23 mouse cellular contexts compared by ENCODE assay signal in genomic region chr7:132223452-132224141, GRCm38 (mm10).
DNase-seq lines count a peak whose midpoint lies in the region; ATAC-seq and TF ChIP-seq lines count a peak whose summit lies in the region.
"Had no signal": no experiment of that assay in that cellular context is flagged by ENCODE, and none has a peak within 500 bp of the region (broad histone marks: within the 10 kb centered on the region; RNA-seq: fewer than 3 reads in every experiment).

No protein-coding gene starts in this region.

- TF ChIP-seq CTCF in kidney, postnatal 0 days (IDR thresholded peaks at IDR 0.05; ENCODE audit: low read depth), result no peak
- TF ChIP-seq CTCF in forebrain, postnatal 0 days (IDR thresholded peaks at IDR 0.05; ENCODE audit: low read depth), result no peak

- peaks cover 9% of the 10 kb centered on the region for H3K4me1 ChIP-seq in forebrain, embryonic 12.5 days
- H3K4me1 ChIP-seq in forebrain, embryonic 10.5 days, result peaks cover 8% of the 10 kb centered on the region
- no peaks in the 10 kb centered on the region for H3K4me1 ChIP-seq in kidney, postnatal 0 days (replicated peaks; ENCODE audit: insufficient read depth, low read length)
- no peaks in the 10 kb centered on the region for H3K4me1 ChIP-seq in midbrain, embryonic 14.5 days (ENCODE audit: control insufficient read depth, insufficient read depth, low read length)
- peaks cover 2% of the 10 kb centered on the region; the same call in 1 of the 2 replicates for H3K4me1 ChIP-seq in midbrain, embryonic 16.5 days (ENCODE audit: control insufficient read depth, insufficient read depth, low read length)
- no peaks in the 10 kb centered on the region for H3K4me1 ChIP-seq in forebrain, postnatal 0 days (ENCODE audit: insufficient read depth)
- H3K4me1 ChIP-seq: liver, embryonic 12.5 days had no signal

- no peak overlapping the region for H3K4me2 ChIP-seq in forebrain, embryonic 12.5 days
- no peak overlapping the region for H3K4me2 ChIP-seq in kidney, postnatal 0 days (ENCODE audit: low read length)
- no peak overlapping the region for H3K4me2 ChIP-seq in midbrain, embryonic 14.5 days (ENCODE audit: low read length)
- no peak overlapping the region for H3K4me2 ChIP-seq in midbrain, embryonic 16.5 days (ENCODE audit: low read length)
- H3K4me2 ChIP-seq in forebrain, postnatal 0 days (ENCODE audit: low read depth), result no peak overlapping the region
- H3K4me2 ChIP-seq: embryonic facial prominence, embryonic 13.5 days; heart, embryonic 11.5 days; liver, embryonic 12.5 days; midbrain, embryonic 12.5 days; neural tube, embryonic 13.5 days had no signal

- no peaks in the 10 kb centered on the region for H3K36me3 ChIP-seq in forebrain, embryonic 12.5 days (replicated peaks)
- H3K36me3 ChIP-seq in forebrain, embryonic 10.5 days (replicated peaks), result no peaks in the 10 kb centered on the region
- H3K36me3 ChIP-seq in kidney, postnatal 0 days (ENCODE audit: insufficient read depth, low read length), result no peaks in the 10 kb centered on the region
- no peaks in the 10 kb centered on the region for H3K36me3 ChIP-seq in midbrain, embryonic 14.5 days (ENCODE audit: control insufficient read depth, insufficient read depth, low read length)
- no peaks in the 10 kb centered on the region for H3K36me3 ChIP-seq in midbrain, embryonic 16.5 days (ENCODE audit: control insufficient read depth, insufficient read depth, low read length)
- H3K36me3 ChIP-seq in forebrain, postnatal 0 days (ENCODE audit: insufficient read depth), result no peaks in the 10 kb centered on the region
- H3K36me3 ChIP-seq: embryonic facial prominence, embryonic 13.5 days; liver, embryonic 12.5 days; midbrain, embryonic 12.5 days; neural tube, embryonic 13.5 days had no signal

- ATAC-seq in forebrain, embryonic 12.5 days (ENCODE audit: low FRiP score), result no peak
- no peak for ATAC-seq in kidney, postnatal 0 days (replicated peaks; ENCODE audit: low FRiP score, low read depth)
- ATAC-seq in midbrain, embryonic 14.5 days (ENCODE audit: low FRiP score, low TSS enrichment), result no peak
- no peak for ATAC-seq in midbrain, embryonic 16.5 days
- peak; percentile 18; the same call in 1 of the 2 replicates for ATAC-seq in forebrain, postnatal 0 days
- ATAC-seq: liver, embryonic 12.5 days had no signal

- no peak for DNase-seq in forebrain, embryonic 10.5 days (ENCODE audit: extremely low spot score, low spot score)
- peak; percentile 21 for DNase-seq in kidney, postnatal 0 days (ENCODE audit: low spot score)
- DNase-seq in kidney, postnatal 36 days, result no peak
- peak; percentile 47 for DNase-seq in midbrain, embryonic 14.5 days
- no peak for DNase-seq in forebrain, postnatal 0 days
- no peak for DNase-seq in thymus, postnatal 4 days
- DNase-seq: cerebellum, adult 11-12 months; cerebellum, postnatal 14 days; gastrocnemius, postnatal 10 days; kidney, adult 2 months; kidney, postnatal 10 days; lung, adult 18-20 months; right cerebral cortex, adult 18-20 months; right cerebral cortex, postnatal 4 days; thymus, postnatal 25 days had no signal

- H3K27me3 ChIP-seq in forebrain, embryonic 12.5 days, result no peaks in the 10 kb centered on the region
- peaks cover 9% of the 10 kb centered on the region; the same call in 1 of the 2 replicates for H3K27me3 ChIP-seq in forebrain, embryonic 10.5 days (ENCODE audit: poor library complexity, severe bottlenecking)
- H3K27me3 ChIP-seq in kidney, postnatal 0 days (ENCODE audit: insufficient read depth, low read length), result no peaks in the 10 kb centered on the region
- no peaks in the 10 kb centered on the region for H3K27me3 ChIP-seq in midbrain, embryonic 14.5 days (ENCODE audit: control insufficient read depth, insufficient read depth, low read length)
- H3K27me3 ChIP-seq in midbrain, embryonic 16.5 days (ENCODE audit: control insufficient read depth, insufficient read depth, low read depth, low read length), result no peaks in the 10 kb centered on the region
- H3K27me3 ChIP-seq in forebrain, postnatal 0 days (ENCODE audit: insufficient read depth, low read length), result no peaks in the 10 kb centered on the region
- H3K27me3 ChIP-seq: midbrain, embryonic 12.5 days; neural tube, embryonic 13.5 days had no signal

- no peak overlapping the region for H3K4me3 ChIP-seq in forebrain, embryonic 12.5 days (replicated peaks)
- H3K4me3 ChIP-seq in forebrain, embryonic 10.5 days, result no peak overlapping the region
- H3K4me3 ChIP-seq in kidney, postnatal 0 days (replicated peaks; ENCODE audit: low read depth, low read length), result no peak overlapping the region
- H3K4me3 ChIP-seq in midbrain, embryonic 14.5 days (replicated peaks; ENCODE audit: low read depth, low read length), result no peak overlapping the region
- H3K4me3 ChIP-seq in midbrain, embryonic 16.5 days (ENCODE audit: low read depth, low read length), result no peak overlapping the region
- no peak overlapping the region for H3K4me3 ChIP-seq in forebrain, postnatal 0 days (ENCODE audit: low read depth, low read length)
- H3K4me3 ChIP-seq: embryonic facial prominence, embryonic 13.5 days; liver, embryonic 12.5 days; midbrain, embryonic 12.5 days; myocyte; neural tube, embryonic 13.5 days had no signal

- no peak overlapping the region for H3K9ac ChIP-seq in forebrain, embryonic 12.5 days
- no peak overlapping the region for H3K9ac ChIP-seq in kidney, postnatal 0 days (ENCODE audit: low read depth, low read length)
- no peak overlapping the region for H3K9ac ChIP-seq in midbrain, embryonic 14.5 days (replicated peaks; ENCODE audit: low read length)
- no peak overlapping the region for H3K9ac ChIP-seq in midbrain, embryonic 16.5 days (ENCODE audit: low read depth, low read length)
- H3K9ac ChIP-seq in forebrain, postnatal 0 days, result no peak overlapping the region
- H3K9ac ChIP-seq: embryonic facial prominence, embryonic 13.5 days; liver, embryonic 12.5 days; midbrain, embryonic 12.5 days had no signal

- WGBS in forebrain, embryonic 12.5 days, result 47% methylated on average over 10 of the region's 10 CpGs
- 64% methylated on average over 10 of the region's 10 CpGs for WGBS in forebrain, embryonic 10.5 days
- WGBS in kidney, postnatal 0 days, result 48% methylated on average over 10 of the region's 10 CpGs
- 49% methylated on average over 10 of the region's 10 CpGs for WGBS in midbrain, embryonic 14.5 days
- WGBS in midbrain, embryonic 16.5 days, result 39% methylated on average over 10 of the region's 10 CpGs
- WGBS in forebrain, postnatal 0 days, result 25% methylated on average over 10 of the region's 10 CpGs

- H3K9me3 ChIP-seq in forebrain, embryonic 12.5 days, result no peaks in the 10 kb centered on the region
- H3K9me3 ChIP-seq in forebrain, embryonic 10.5 days, result no peaks in the 10 kb centered on the region
- no peaks in the 10 kb centered on the region for H3K9me3 ChIP-seq in kidney, postnatal 0 days (replicated peaks; ENCODE audit: low read length)
- no peaks in the 10 kb centered on the region for H3K9me3 ChIP-seq in midbrain, embryonic 14.5 days (ENCODE audit: control insufficient read depth, low read length)
- H3K9me3 ChIP-seq in midbrain, embryonic 16.5 days (replicated peaks; ENCODE audit: control insufficient read depth, low read length, poor library complexity, severe bottlenecking), result no peaks in the 10 kb centered on the region
- H3K9me3 ChIP-seq in forebrain, postnatal 0 days (ENCODE audit: low read length), result no peaks in the 10 kb centered on the region
- H3K9me3 ChIP-seq: embryonic facial prominence, embryonic 13.5 days; liver, embryonic 12.5 days; midbrain, embryonic 12.5 days; neural tube, embryonic 13.5 days had no signal

- H3K27ac ChIP-seq in forebrain, embryonic 12.5 days, result peak overlapping the region; percentile 3; the same call in 1 of the 2 replicates
- H3K27ac ChIP-seq in forebrain, embryonic 10.5 days, result no peak overlapping the region
- H3K27ac ChIP-seq in kidney, postnatal 0 days, result no peak overlapping the region
- no peak overlapping the region for H3K27ac ChIP-seq in midbrain, embryonic 14.5 days (replicated peaks; ENCODE audit: low read depth, low read length)
- H3K27ac ChIP-seq in midbrain, embryonic 16.5 days (ENCODE audit: low read length), result no peak overlapping the region
- H3K27ac ChIP-seq in forebrain, postnatal 0 days (ENCODE audit: low read depth, low read length), result no peak overlapping the region
- H3K27ac ChIP-seq: embryonic facial prominence, embryonic 13.5 days; liver, embryonic 12.5 days; midbrain, embryonic 12.5 days; neural tube, embryonic 13.5 days had no signal

Comparison
In these comparisons a context has a peak if more than half of its experiments do, and no peak if none do; other contexts are left out.
1. DNase-seq: peak in kidney, postnatal 0 days (single experiment) and midbrain, embryonic 14.5 days (single experiment); none in forebrain, embryonic 10.5 days (single experiment), kidney, postnatal 36 days (0 of 2), forebrain, postnatal 0 days (single experiment) and thymus, postnatal 4 days (single experiment).